Mouse (Mus musculus): ENCODE measurements around the gene Vmn2r33. TPM values are rescaled to one million over a fixed set of nuclear protein-coding genes. Genes with fewer than 3 reads are reported as not detected.

Gene Vmn2r33
- not detected in 2 replicates for polyA plus RNA-seq (2012; rRNA removed)

DNA sequence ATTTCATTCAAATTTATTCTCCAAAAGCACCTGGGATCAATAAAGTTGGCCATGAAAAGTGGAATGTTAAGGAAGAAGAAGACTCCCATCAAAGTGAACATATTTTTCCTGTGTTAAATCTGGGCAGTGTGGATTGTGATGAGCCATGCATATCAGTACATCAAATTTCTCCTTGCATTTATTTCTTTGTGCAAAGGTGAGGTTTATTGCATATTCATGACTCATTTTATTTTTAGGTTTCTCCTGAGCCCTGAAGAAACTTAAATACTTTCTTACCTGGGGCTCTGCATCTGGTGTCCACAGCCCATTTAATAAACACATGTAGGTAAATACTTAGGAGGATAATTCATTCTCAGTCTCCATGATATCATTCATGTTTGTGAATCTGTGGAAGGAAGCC lies at the start of gene Vmn2r33:
TSS of gene Vmn2r33 (minus strand) at position 101 of the 400 bp plus-strand sequence.

Other genes starting within 250 kb of the Vmn2r33 start
- gene Vmn2r30, start 229.2 kb downstream of the Vmn2r33 start, polyA plus RNA-seq (2012; rRNA removed) = not detected in 2 replicates
- not detected in 2 replicates for gene Gm45783, start 192.2 kb downstream of the Vmn2r33 start, polyA plus RNA-seq (2012; rRNA removed)
- not detected in 2 replicates for gene Vmn2r31, start 167.1 kb downstream of the Vmn2r33 start, polyA plus RNA-seq (2012; rRNA removed)
- not detected in 2 replicates for gene Vmn2r32, start 86.8 kb downstream of the Vmn2r33 start, polyA plus RNA-seq (2012; rRNA removed)
- gene Vmn2r34, start 122.7 kb upstream of the Vmn2r33 start, polyA plus RNA-seq (2012; rRNA removed) = not detected in 2 replicates

Measured in colon, adult 2 months (tissue).